Mouse (Mus musculus): Measurements from ENCODE around the gene Ubr3. TPM values are rescaled to one million over a fixed set of nuclear protein-coding genes. Genes with fewer than 3 reads are reported as not detected.
A peak's percentile ranks its signal among the peaks of the same experiment; 100 is the strongest.

The Ubr3 gene
- total and polyA plus RNA-seq, 2 experiments from 2014 or later: 10.9 to 53.9 TPM

DNA sequence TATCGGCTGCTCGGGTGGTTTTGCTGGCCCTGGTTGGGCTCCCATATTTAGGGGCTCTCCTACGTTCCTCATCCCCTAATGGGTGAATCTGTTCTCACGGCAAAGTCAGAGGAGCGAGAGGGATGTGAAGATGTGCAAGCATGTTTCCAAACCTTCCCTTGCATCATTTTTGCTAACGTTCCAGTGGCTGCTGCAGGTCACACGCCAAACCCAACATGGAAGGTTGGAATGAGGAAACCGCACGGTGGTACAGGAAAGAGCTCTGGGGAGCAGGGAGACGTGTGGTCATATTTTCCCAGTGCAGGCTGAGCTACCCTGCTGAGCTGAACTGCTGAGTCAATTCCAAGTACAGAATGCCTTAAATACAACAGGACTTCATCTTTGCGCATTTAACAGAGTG, 150.8 kb downstream of the Ubr3 start:
- H3K9ac ChIP-seq: no peak overlapping the region
- no peak overlapping the region for H3K27ac ChIP-seq (ENCODE audit: low read depth, low read length)
- no peak for TF ChIP-seq CTCF (IDR thresholded peaks at IDR 0.05; ENCODE audit: low read depth)
- ATAC-seq: no peak
- H3K27me3 ChIP-seq (ENCODE audit: insufficient read depth, low read length): no peaks in the 10 kb centered on the region
- H3K36me3 ChIP-seq (ENCODE audit: insufficient read depth): no peaks in the 10 kb centered on the region
- no peak overlapping the region for H3K4me2 ChIP-seq (ENCODE audit: low read depth)
- WGBS: 89% methylated on average over 11 of the region's 11 CpGs
- DNase-seq: no peak
- H3K4me3 ChIP-seq (ENCODE audit: low read depth, low read length): no peak overlapping the region
- H3K9me3 ChIP-seq (ENCODE audit: low read length): no peaks in the 10 kb centered on the region
- H3K4me1 ChIP-seq (ENCODE audit: insufficient read depth): no peaks in the 10 kb centered on the region

DNA sequence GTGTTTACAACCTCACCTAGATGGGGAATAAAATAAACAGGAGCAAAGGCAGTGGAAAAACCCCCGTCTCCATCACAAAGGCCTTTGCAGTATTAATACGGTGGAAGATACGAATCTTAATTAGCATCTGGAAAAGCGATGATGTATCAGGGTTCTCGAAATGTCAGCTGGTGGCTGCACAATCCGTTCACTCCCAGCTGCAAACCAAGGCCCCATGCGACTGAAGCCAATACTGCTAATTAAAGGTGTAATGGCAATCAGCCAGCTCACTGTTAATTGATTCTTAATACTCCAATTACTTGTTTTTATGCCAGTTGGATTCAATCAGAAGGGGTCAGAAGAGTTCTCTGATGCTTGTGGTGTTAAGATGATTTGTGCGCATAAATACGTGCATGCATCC, 156.8 kb downstream of the Ubr3 start:
- Histone ChIP-seq H3K27me3 (ENCODE audit: insufficient read depth, low read length) (no peaks in the 10 kb centered on the region), H3K9me3 (ENCODE audit: low read length) (no peaks in the 10 kb centered on the region), H3K9ac (0 out of 2 replicates have a peak overlapping the region, but pooled peaks have one; percentile 3), H3K4me1 (ENCODE audit: insufficient read depth) (no peaks in the 10 kb centered on the region), H3K27ac (ENCODE audit: low read depth, low read length) (no peak overlapping the region), H3K4me3 (ENCODE audit: low read depth, low read length) (no peak overlapping the region), H3K4me2 (ENCODE audit: low read depth) (no peak overlapping the region), H3K36me3 (ENCODE audit: insufficient read depth) (no peaks in the 10 kb centered on the region)
- no peak for ATAC-seq
- no peak for TF ChIP-seq CTCF (IDR thresholded peaks at IDR 0.05; ENCODE audit: low read depth)
- WGBS: 26% methylated on average over 9 of the region's 9 CpGs
- no peak for DNase-seq

DNA sequence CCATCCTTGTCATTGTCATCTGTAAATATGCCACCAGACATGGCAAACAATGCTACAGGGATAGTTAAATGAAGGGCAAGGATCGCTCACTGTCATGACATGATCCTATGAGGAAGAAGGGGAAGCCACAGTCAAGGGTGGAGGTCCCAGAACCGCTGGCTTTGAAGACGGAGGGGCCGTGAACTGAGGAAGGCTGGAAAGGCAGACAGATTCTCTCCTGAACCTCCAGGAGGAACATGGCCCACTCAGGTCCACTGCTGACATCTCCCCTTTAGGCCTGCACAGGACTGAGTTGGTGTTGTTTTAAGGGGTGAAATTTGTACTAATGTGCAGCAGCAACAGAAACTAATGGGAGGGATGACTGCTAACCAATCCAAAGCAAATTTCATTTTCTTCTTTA, 161.2 kb downstream of the Ubr3 start:
- DNase-seq: no peak
- TF ChIP-seq CTCF (IDR thresholded peaks at IDR 0.05; ENCODE audit: low read depth): no peak

DNA sequence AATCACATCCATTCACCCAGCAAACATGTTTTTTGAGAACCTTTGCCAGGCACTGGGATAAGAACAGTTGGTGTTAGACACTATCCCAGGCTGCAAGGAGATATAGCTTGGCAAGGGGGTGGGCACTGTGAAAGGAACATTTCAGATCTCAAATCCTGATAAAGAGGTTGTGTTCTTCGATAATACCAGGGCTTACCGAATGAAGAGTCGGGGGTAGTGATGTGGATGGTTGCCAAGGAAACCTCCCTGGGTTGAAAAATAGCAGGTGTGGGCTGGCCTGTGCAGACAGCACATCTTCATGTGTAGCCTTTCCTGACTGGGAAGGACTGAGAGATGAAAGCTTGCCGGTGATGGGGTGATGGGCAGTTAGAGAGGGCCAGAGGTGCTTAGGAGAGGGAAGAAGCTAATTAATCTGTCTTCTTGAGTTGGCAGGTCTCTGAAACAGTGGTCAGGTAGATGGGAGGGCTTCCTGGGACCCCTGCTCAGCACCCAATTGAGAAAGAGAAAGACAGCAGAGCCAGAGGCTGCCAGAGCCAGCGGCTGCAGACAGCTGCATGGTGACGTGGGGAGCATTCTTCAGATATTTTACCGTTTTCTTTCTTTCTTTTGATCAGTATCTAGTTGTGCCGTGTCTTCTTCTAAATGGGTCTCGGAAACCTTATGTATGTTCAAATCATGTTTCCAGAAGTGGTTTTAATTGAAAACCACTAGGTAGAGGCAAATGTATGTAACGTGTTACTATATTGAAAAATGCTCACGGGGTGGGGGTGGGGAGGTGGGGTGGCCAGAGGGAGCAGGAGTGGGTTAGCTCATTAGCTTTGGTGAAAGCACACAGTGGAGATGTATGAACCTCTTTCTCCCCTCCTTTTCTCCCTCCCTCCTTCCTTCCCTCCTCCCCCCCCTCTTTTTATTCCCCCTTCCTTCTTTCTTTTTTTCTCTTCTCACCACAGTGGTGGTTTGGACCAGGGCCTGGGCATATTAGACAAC, 163.6 kb downstream of the Ubr3 start:
- H3K4me1 ChIP-seq (ENCODE audit: insufficient read depth): no peaks in the 10 kb centered on the region
- no peak overlapping the region for H3K4me3 ChIP-seq (ENCODE audit: low read depth, low read length)
- no peaks in the 10 kb centered on the region for H3K9me3 ChIP-seq (ENCODE audit: low read length)
- no peaks in the 10 kb centered on the region for H3K27me3 ChIP-seq (ENCODE audit: insufficient read depth, low read length)
- H3K9ac ChIP-seq: no peak overlapping the region
- ATAC-seq (peak; percentile 77), DNase-seq (peak; percentile 63)
- WGBS: 31% methylated on average over 11 of the region's 11 CpGs
- no peak for TF ChIP-seq CTCF (IDR thresholded peaks at IDR 0.05; ENCODE audit: low read depth)
- no peak overlapping the region for H3K4me2 ChIP-seq (ENCODE audit: low read depth)
- peak overlapping the region; percentile 54 for H3K27ac ChIP-seq (ENCODE audit: low read depth, low read length)
- no peaks in the 10 kb centered on the region for H3K36me3 ChIP-seq (ENCODE audit: insufficient read depth)

More for the DNA sequence above, 161.2 kb downstream of the Ubr3 start:
- Histone ChIP-seq H3K27ac (ENCODE audit: low read depth, low read length) (no peak overlapping the region), H3K9me3 (ENCODE audit: low read length) (no peaks in the 10 kb centered on the region), H3K4me3 (ENCODE audit: low read depth, low read length) (no peak overlapping the region), H3K36me3 (ENCODE audit: insufficient read depth) (no peaks in the 10 kb centered on the region), H3K4me2 (ENCODE audit: low read depth) (no peak overlapping the region), H3K9ac (no peak overlapping the region), H3K27me3 (ENCODE audit: insufficient read depth, low read length) (no peaks in the 10 kb centered on the region), H3K4me1 (ENCODE audit: insufficient read depth) (no peaks in the 10 kb centered on the region)
- 96% methylated on average over 4 of the region's 4 CpGs for WGBS
- ATAC-seq: no peak

DNA sequence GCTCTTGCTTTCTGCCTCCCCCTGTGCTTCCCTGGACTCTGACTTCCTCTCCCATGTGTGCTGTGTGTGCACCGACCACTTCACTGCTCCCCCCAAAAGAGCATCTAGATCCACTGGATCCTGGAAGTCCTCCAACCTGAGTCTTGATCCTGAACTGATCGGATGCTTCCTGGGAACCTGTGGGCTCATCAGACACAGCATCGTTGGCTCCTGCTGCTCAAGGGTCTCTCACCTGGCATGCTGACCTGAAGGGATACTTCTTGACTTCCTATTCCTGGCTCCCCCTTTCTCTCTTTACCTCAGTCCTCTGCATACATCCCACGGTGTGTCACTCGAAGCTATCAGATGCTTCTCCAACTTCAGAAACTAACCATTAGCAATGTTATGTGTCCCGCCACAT, 168.1 kb downstream of the Ubr3 start:
- Histone ChIP-seq H3K4me1 (ENCODE audit: insufficient read depth) (no peaks in the 10 kb centered on the region), H3K27ac (ENCODE audit: low read depth, low read length) (no peak overlapping the region), H3K27me3 (ENCODE audit: insufficient read depth, low read length) (no peaks in the 10 kb centered on the region), H3K9me3 (ENCODE audit: low read length) (no peaks in the 10 kb centered on the region), H3K9ac (no peak overlapping the region), H3K4me3 (ENCODE audit: low read depth, low read length) (no peak overlapping the region), H3K36me3 (ENCODE audit: insufficient read depth) (no peaks in the 10 kb centered on the region), H3K4me2 (ENCODE audit: low read depth) (no peak overlapping the region)
- no peak for DNase-seq
- no peak for ATAC-seq
- TF ChIP-seq CTCF (IDR thresholded peaks at IDR 0.05; ENCODE audit: low read depth): no peak
- 89% methylated on average over 6 of the region's 6 CpGs for WGBS

DNA sequence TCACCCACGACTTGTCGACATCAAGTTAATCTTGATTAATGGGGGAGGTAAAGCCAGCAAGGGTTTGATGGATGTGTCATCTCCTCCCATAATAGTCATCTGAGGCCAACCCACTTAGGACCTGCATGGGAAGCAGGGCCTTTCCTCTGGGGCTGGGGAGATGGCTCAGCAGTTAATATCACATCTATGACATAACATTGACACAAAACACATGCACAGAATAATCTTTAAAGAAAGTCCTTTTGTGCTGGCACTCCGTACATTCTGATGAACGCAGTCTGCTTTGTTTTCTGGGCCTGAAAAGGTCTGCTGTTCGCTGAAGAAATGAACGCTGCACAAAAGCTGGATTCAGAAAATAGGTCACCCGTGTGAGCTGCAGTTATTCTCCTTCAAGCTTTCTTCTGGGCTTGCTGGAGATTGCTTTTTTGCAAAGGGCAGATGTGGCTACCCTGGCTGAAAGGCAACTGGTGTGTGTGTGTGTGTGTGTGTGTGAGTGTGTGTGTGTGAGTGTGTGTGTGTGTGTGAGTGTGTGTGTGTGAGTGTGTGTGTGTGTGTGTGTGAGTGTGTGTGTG, 168.8 kb downstream of the Ubr3 start:
- Histone ChIP-seq H3K4me3 (ENCODE audit: low read depth, low read length) (no peak overlapping the region), H3K9me3 (ENCODE audit: low read length) (no peaks in the 10 kb centered on the region), H3K27ac (ENCODE audit: low read depth, low read length) (no peak overlapping the region), H3K9ac (no peak overlapping the region), H3K4me2 (ENCODE audit: low read depth) (no peak overlapping the region), H3K36me3 (ENCODE audit: insufficient read depth) (no peaks in the 10 kb centered on the region), H3K27me3 (ENCODE audit: insufficient read depth, low read length) (no peaks in the 10 kb centered on the region), H3K4me1 (ENCODE audit: insufficient read depth) (no peaks in the 10 kb centered on the region)
- 20% methylated on average over 7 of the region's 7 CpGs for WGBS
- TF ChIP-seq CTCF (IDR thresholded peaks at IDR 0.05; ENCODE audit: low read depth): no peak
- 0 out of 2 replicates have a peak, but pooled peaks have one; percentile 27 for ATAC-seq
- DNase-seq: no peak

Data from forebrain, postnatal 0 days (tissue).